21 mouse cellular contexts compared by ENCODE assay signal in the genomic region with DNA sequence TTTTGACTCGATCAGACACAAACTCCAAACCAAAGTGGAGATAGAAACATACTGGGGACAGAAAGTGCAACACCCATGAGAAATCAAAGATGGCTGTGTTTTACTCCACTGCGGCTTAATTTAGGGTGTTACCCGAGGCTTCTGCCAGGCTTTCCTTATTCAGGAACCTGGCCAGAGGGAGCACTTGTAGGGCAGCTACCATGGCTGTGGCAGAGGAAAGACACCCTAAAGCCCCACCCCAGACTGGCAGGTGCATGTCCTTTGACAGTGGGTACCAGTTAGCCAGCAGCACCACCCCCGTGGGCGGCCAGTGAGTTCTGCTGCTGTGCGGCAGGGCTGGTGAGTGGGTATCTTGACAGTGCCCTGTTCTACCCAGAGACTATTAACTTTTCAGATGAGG. TPM values are rescaled to one million over a fixed set of nuclear protein-coding genes. Genes with fewer than 3 reads are reported as not detected.
DNase-seq lines count a peak whose midpoint lies in the region; TF ChIP-seq lines count a peak whose summit lies in the region.
"Had no signal": no experiment of that assay in that cellular context is flagged by ENCODE, and none has a peak within 500 bp of the region (broad histone marks: within the 10 kb centered on the region; RNA-seq: fewer than 3 reads in every experiment).

No protein-coding gene starts in this region.

- DNase-seq in gastrocnemius, adult 2 months = peak; percentile 49
- DNase-seq in gastrocnemius, postnatal 4 days (ENCODE audit: low spot score in 2 of 2) = no peak
- peak; percentile 86 for DNase-seq in heart, adult 11 months
- no peak for DNase-seq in heart, postnatal 10 days
- DNase-seq: adrenal gland, adult 2 months; adrenal gland, postnatal 10 days; adrenal gland, postnatal 25 days; cerebellum, adult 11 months; cerebellum, adult 18-20 months; cerebellum, adult 8-10 months; cerebellum, adult 9-11 months; cerebellum, postnatal 14 days; cerebellum, postnatal 36 days; embryo, embryonic 11 days had no signal

- intact Hi-C loops in gastrocnemius, adult 2 months (cut with DNase I) = no loop called here
- intact Hi-C loops in heart, postnatal 10 days (cut with DNase I) = loop anchor here (5.0 kb wide), 1 partner anchor 244 kb away; no protein-coding TSS in a partner anchor

- no peak overlapping the region for H3K4me3 ChIP-seq in gastrocnemius, adult 2 months
- H3K4me3 ChIP-seq: embryonic facial prominence, embryonic 13.5 days; embryonic facial prominence, embryonic 15.5 days; erythroblast, embryonic 14.5 days; forebrain, embryonic 10.5 days; forebrain, embryonic 12.5 days had no signal

- no peak for TF ChIP-seq CTCF in gastrocnemius, adult 2 months (IDR thresholded peaks at IDR 0.05)

- H3K27ac ChIP-seq in gastrocnemius, adult 2 months = peak overlapping the region; percentile 57
- H3K27ac ChIP-seq: embryonic facial prominence, embryonic 13.5 days; embryonic facial prominence, embryonic 15.5 days; forebrain, embryonic 10.5 days; forebrain, embryonic 12.5 days had no signal

RNA-seq across cellular contexts. Expression of a gene that starts 20.5 kb away (rescaled TPM):
- 10 to 100 TPM; 36.3 to 41.6 TPM for total RNA-seq in gastrocnemius, adult 2 months (2021)
- 10 to 100 TPM; 29.4 to 33.8 TPM for total RNA-seq in gastrocnemius, postnatal 4 days (2021)
- 10 to 100 TPM; 47.9 to 50.7 TPM for total RNA-seq in heart, postnatal 10 days (2021)
- total RNA-seq: common myeloid progenitor, adult 5-6 weeks; MEL had no signal

Comparison
In these comparisons a context has a peak if more than half of its experiments do, and no peak if none do; other contexts are left out.
1. DNase-seq: peak in gastrocnemius, adult 2 months (single experiment) and heart, adult 11 months (single experiment); none in gastrocnemius, postnatal 4 days (0 of 2) and heart, postnatal 10 days (0 of 2).